1 mouse cellular context compared by ENCODE assay signal in genomic region chr10:128495903-128496302, GRCm38 (mm10).
TF ChIP-seq lines count a peak whose summit lies in the region.

No protein-coding gene starts in this region.

TF ChIP-seq in myocyte, 11 proteins besides CTCF, POLR2A, EP300 and RAD21:
- TF ChIP-seq E2F4 (IDR thresholded peaks at IDR 0.05; ENCODE audit: insufficient read depth) (no peak), MAX (IDR thresholded peaks at IDR 0.05; ENCODE audit: low read depth) (no peak), MYOD1 (IDR thresholded peaks at IDR 0.05; ENCODE audit: control insufficient read depth in 1 of 3, insufficient read length in 2 of 3, low read depth in 2 of 3) (no peak), MYOG (IDR thresholded peaks at IDR 0.05; ENCODE audit: control insufficient read depth in 1 of 3, insufficient read depth in 1 of 3, insufficient read length in 2 of 3, low read depth in 2 of 3) (no peak), REST (IDR thresholded peaks at IDR 0.05; ENCODE audit: insufficient read depth, insufficient read length) (no peak), POLR2AphosphoS2 (IDR thresholded peaks at IDR 0.05; ENCODE audit: insufficient read length, low read depth) (no peak), SRF (IDR thresholded peaks at IDR 0.05; ENCODE audit: control insufficient read depth, insufficient read length, low read depth) (no peak), TCF12 (IDR thresholded peaks at IDR 0.05; ENCODE audit: insufficient read depth, poor library complexity, severe bottlenecking) (no peak), CEBPB (IDR thresholded peaks at IDR 0.05; ENCODE audit: insufficient read depth, poor library complexity, severe bottlenecking) (no peak)
